Mouse (Mus musculus) lung, embryonic 16.5 days (tissue): ENCODE data around the gene Rbms3. TPM values are rescaled to one million over a fixed set of nuclear protein-coding genes. Genes with fewer than 3 reads are reported as not detected.

Source experiments
- ATAC-seq: fragments of 200-750 bp; cut with Nextera tagmentation; 2 replicates; pipeline ENCODE4 v1.8.0; 2017; ENCODE audit warnings: low read depth, mild to moderate bottlenecking, moderate library complexity
- H3K27ac ChIP-seq: fragments of 300-500 bp; sonication (generic); 2 replicates; pipeline ENCODE4 v1.5.1; 2014; ENCODE audit warnings: mild to moderate bottlenecking, control low read depth, low read length
- H3K27me3 ChIP-seq: fragments of 300-500 bp; sonication (generic); 2 replicates; pipeline ENCODE4 v1.6.1; 2014; ENCODE audit warnings: low read depth, low read length, mixed read lengths; ENCODE audit not compliant: control insufficient read depth, insufficient read depth
- H3K36me3 ChIP-seq: fragments of 300-500 bp; sonication (generic); 2 replicates; pipeline ENCODE4 v1.6.1; 2014; ENCODE audit warnings: low read length; ENCODE audit not compliant: control insufficient read depth, insufficient read depth
- H3K4me1 ChIP-seq: fragments of 300-500 bp; sonication (generic); replicated peaks from 2 replicates; pipeline ENCODE4 v1.6.1; 2014; ENCODE audit warnings: low read length, mixed read lengths; ENCODE audit not compliant: control insufficient read depth, insufficient read depth
- H3K4me2 ChIP-seq: fragments of 300-500 bp; sonication (generic); 2 replicates; pipeline ENCODE4 v1.6.1; 2014; ENCODE audit warnings: low read depth, low read length, control low read depth
- H3K4me3 ChIP-seq: fragments of 300-500 bp; sonication (generic); 2 replicates; pipeline ENCODE4 v1.5.1; 2014; ENCODE audit warnings: mild to moderate bottlenecking, low read length, control low read depth
- H3K9ac ChIP-seq: fragments of 300-500 bp; sonication (generic); 2 replicates; pipeline ENCODE4 v1.6.1; 2014; ENCODE audit warnings: low read length, control low read depth
- H3K9me3 ChIP-seq: fragments of 300-500 bp; sonication (generic); 2 replicates; pipeline ENCODE4 v1.6.1; 2016; ENCODE audit warnings: low read length; ENCODE audit not compliant: control insufficient read depth
- WGBS: fragments of 180-500 bp; shearing (Covaris S2); extraction: QIAGEN DNeasy Blood & Tissue Kit; methylation state at CpG from one replicate; pipeline ENCODE4 v1.1.7; 2014; 5-methylcytosine and 5-hydroxymethylcytosine counted together
- polyA plus RNA-seq: library from polyadenylated mRNA; unstranded; fragments of >200 nt; fragmentation: Nextera tagmentation; extraction: Ambion mirVana; gene quantifications from 2 replicates; pipeline ENCODE4 v1.2.1, GENCODE M21; 2015

The Rbms3 gene
- polyA plus RNA-seq, 1 experiment from 2014 or later = 104 TPM

DNA sequence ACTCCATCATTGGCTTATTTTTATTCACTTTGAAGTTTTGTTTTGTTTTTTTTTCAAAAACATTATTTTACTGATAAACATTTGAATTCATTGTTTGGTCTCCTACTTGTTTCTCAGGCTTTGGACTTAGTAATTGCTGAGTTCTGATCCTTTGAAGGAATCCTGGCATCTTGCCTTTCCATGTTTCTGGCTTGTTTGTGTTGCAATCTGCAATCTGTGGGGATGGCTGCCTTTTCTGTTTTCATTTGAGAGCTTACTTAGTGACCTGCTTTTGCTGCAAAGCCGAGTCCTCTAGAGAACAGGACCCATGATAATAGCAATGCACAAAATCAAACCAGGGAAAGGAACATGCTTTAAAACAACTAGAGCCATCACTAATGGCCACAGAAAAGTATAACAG lies 969.8 kb downstream of the Rbms3 start:
- Histone ChIP-seq H3K9me3 (no peaks in the 10 kb centered on the region), H3K4me3 (no peak overlapping the region), H3K27ac (peak overlapping the region; percentile 49; the same call in 1 of the 2 replicates), H3K36me3 (peaks cover 6% of the 10 kb centered on the region; the same call in 1 of the 2 replicates), H3K4me2 (no peak overlapping the region), H3K9ac (no peak overlapping the region), H3K27me3 (no peaks in the 10 kb centered on the region), H3K4me1 (no peaks in the 10 kb centered on the region)
- no peak for ATAC-seq
- 54% methylated on average over 1 of the region's 1 CpGs for WGBS

DNA sequence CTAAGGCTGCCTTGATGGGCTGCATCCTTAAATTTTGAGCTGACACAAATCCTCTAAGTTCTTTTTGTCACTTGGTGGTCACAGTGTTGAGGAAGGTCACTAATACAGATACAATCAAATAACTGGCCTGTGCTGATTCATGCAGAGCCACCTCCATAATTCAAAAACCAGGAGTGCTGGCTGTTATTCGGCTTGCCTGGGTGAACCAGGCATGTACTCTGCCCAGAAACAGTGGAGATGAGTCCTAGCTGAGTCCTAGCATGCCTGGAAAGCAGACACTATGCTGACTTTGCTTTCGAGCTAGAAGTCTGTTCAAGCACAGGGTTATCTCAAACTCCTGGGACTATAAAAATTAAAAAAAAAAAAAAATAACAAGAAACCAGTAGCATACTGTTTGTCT lies 972.6 kb downstream of the Rbms3 start:
- Histone ChIP-seq H3K36me3 (no peaks in the 10 kb centered on the region), H3K4me2 (no peak overlapping the region), H3K27me3 (no peaks in the 10 kb centered on the region), H3K4me3 (no peak overlapping the region), H3K9me3 (no peaks in the 10 kb centered on the region), H3K27ac (no peak overlapping the region), H3K9ac (no peak overlapping the region), H3K4me1 (no peaks in the 10 kb centered on the region)
- ATAC-seq = no peak
- WGBS = 92% methylated on average over 2 of the region's 2 CpGs

DNA sequence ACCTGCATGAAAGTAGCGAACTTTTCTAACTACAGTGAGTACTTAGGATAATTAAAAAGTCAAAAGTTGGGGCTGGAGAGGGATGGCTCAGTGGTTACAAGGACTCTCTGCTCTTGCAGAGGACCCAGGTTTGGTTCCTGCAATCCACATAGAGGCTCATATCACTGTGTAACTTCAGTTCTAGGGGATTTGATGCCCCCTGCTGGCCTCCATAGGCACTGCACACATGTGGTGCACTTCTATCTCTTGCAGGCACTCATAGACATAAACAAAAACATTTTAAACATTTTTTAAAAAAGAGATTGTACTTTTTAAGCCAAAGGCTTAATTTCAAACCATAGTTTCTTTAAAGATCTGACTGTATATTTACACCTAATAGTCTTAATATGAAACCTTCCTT lies 978.3 kb downstream of the Rbms3 start:
- 85% methylated on average over 1 of the region's 1 CpGs for WGBS
- no peak for ATAC-seq
- no peak overlapping the region for H3K4me2 ChIP-seq

DNA sequence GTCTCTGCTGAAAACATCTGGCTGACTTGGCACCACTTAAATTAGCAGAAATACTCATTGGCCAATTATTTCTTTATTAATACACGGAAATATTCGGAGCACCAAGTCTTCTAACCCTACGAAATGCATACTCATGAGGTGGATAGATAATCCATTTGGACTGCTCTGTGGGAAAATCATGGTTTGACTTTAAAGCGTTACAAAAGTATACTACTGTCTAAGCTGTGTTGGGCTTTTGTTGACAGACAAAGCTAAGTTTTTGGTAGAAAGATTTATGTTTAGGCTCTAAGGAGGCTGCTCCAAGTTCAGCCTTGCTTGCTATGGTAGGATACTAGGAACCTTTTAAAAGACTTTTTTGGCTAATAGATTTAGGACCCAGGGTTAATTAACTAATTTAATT lies 979.8 kb downstream of the Rbms3 start:
- H3K4me2 ChIP-seq = no peak overlapping the region
- H3K27ac ChIP-seq = peak overlapping the region; percentile 47
- no peaks in the 10 kb centered on the region for H3K36me3 ChIP-seq
- H3K4me3 ChIP-seq = no peak overlapping the region
- no peaks in the 10 kb centered on the region for H3K27me3 ChIP-seq
- 30% methylated on average over 4 of the region's 4 CpGs for WGBS
- H3K9me3 ChIP-seq = no peaks in the 10 kb centered on the region
- peak; percentile 23; the same call in 1 of the 2 replicates for ATAC-seq
- no peak overlapping the region for H3K9ac ChIP-seq
- H3K4me1 ChIP-seq = peaks cover 6% of the 10 kb centered on the region; the same call in 1 of the 2 replicates

More for the DNA sequence above, 978.3 kb downstream of the Rbms3 start:
- Histone ChIP-seq H3K4me1 (peaks cover 6% of the 10 kb centered on the region; the same call in 1 of the 2 replicates), H3K27me3 (no peaks in the 10 kb centered on the region), H3K4me3 (no peak overlapping the region), H3K9me3 (no peaks in the 10 kb centered on the region), H3K36me3 (no peaks in the 10 kb centered on the region), H3K9ac (no peak overlapping the region), H3K27ac (no peak overlapping the region)

DNA sequence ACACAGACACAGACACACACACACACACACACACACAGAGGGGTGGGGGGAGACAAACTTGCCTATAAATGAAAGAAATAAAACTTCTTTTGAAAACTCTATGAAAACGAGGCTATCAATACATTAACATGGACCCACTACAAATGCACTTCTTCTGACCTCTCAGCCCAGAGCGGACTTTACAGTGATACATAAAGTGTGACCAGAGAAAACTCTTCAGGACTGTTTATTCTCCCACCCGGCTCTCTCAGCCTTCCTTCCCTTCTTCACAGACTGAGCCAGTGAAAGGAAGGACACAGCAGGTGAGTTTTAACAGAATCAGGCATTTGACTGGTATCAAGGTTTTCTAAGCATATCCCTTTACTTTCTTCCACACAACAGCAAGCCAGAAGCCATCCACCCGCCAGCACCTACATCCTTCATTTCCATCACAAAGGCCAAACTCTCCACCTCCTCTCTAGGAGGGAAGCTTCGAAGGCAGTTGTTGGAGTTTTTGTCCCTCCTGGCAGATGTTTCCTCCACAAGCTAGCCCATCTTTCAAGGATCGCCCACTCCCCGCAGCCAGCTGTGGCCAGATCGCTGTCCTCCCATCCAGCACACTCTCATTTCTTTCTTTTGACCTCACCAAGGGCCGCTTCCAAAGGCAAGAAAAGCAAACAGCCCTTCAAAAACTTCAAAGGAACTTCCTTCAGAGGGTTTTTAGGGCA lies 980.5 kb downstream of the Rbms3 start:
- ATAC-seq = peak; percentile 73
- Histone ChIP-seq H3K27me3 (no peaks in the 10 kb centered on the region), H3K4me2 (no peak overlapping the region), H3K9me3 (no peaks in the 10 kb centered on the region), H3K9ac (no peak overlapping the region), H3K36me3 (no peaks in the 10 kb centered on the region), H3K27ac (peak overlapping the region; percentile 47), H3K4me3 (no peak overlapping the region), H3K4me1 (peaks cover 6% of the 10 kb centered on the region; the same call in 1 of the 2 replicates)
- WGBS = 9% methylated on average over 9 of the region's 9 CpGs

DNA sequence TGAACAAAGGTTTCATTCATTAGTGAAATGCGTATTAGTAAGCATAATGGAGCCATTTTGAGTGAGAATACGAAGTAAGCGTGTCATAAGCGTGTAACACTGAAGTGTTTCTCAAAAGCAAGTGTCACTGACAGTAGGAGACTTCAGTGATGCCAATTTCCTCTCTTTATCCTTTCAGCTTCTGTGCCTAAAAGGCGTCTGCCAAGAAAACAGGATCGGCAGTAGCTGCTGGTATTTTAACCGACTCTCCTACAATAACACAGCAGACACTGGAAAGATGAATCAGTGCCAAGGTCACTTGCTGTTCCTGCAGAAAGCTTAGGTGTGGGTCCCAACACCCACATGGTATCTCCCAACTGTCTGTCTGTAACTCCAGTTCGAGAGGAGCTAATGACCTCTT lies 985.1 kb downstream of the Rbms3 start:
- H3K27me3 ChIP-seq = no peaks in the 10 kb centered on the region
- H3K9me3 ChIP-seq = no peaks in the 10 kb centered on the region
- H3K9ac ChIP-seq = no peak overlapping the region
- peaks cover 12% of the 10 kb centered on the region for H3K4me1 ChIP-seq
- no peak for ATAC-seq
- WGBS = 67% methylated on average over 8 of the region's 8 CpGs
- no peak overlapping the region for H3K4me3 ChIP-seq
- H3K27ac ChIP-seq = no peak overlapping the region
- no peaks in the 10 kb centered on the region for H3K36me3 ChIP-seq
- H3K4me2 ChIP-seq = no peak overlapping the region

DNA sequence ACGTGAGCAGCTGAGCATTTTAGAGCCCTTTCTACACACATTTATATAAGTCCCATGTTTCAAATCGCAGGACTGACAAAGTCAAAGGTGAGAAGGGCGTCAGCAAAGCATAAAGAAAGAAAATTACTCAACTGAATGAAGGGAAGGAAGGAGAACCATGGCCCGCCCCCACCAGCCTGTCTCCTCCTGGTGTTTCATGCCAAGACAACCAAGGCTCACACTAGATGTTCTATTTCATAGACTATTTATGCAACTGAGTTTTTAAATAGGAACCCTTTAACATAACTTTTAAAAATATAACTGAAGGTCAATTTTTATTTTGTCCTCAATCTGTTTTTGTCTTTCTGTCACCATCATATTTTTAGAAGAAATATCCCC lies 989.4 kb downstream of the Rbms3 start:
- H3K27ac ChIP-seq = peak overlapping the region; percentile 57
- 38% methylated on average over 4 of the region's 4 CpGs for WGBS
- ATAC-seq = peak; percentile 49; the same call in 1 of the 2 replicates
- H3K4me3 ChIP-seq = no peak overlapping the region
- no peak overlapping the region for H3K9ac ChIP-seq
- no peaks in the 10 kb centered on the region for H3K9me3 ChIP-seq
- H3K36me3 ChIP-seq = peaks cover 2% of the 10 kb centered on the region; the same call in 1 of the 2 replicates
- H3K4me1 ChIP-seq = peaks cover 18% of the 10 kb centered on the region
- H3K27me3 ChIP-seq = no peaks in the 10 kb centered on the region
- H3K4me2 ChIP-seq = no peak overlapping the region

DNA sequence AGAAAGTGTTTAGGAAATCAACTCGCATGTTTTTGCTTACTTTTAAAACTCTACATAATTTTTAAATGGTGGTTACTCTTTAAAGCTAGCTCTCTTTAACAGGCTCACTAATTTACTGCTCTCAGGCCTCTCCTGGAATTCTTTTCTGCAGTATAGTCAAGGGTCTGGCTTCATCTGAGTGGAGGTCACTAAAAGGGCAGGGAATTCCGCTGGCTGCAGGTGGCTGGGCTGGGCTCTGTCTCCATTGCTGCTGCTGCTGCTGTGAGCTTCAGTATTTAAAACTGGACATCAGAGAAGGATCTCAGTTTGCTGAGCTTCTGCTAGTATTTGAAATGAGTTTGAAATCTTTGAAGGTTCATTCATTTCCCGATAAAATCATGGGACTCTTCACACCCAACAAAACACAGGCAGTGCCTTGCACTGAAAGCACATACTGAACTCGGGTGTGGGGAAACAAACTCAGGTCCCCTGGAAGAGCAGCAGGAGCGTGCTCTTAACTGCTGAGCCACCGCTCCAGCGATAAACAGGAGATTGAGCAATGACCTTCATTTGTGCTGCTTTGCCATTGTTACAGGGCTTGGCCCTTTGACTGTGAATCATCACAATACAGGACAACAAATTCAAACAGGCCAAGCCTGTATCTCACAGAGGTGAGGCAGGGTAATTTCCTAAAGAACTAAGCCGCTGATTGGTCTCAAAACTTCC lies 990.0 kb downstream of the Rbms3 start:
- peaks cover 18% of the 10 kb centered on the region for H3K4me1 ChIP-seq
- peaks cover 2% of the 10 kb centered on the region; the same call in 1 of the 2 replicates for H3K36me3 ChIP-seq
- 25% methylated on average over 8 of the region's 8 CpGs for WGBS
- peak; percentile 51 for ATAC-seq
- H3K27me3 ChIP-seq = no peaks in the 10 kb centered on the region
- H3K4me2 ChIP-seq = no peak overlapping the region
- no peak overlapping the region for H3K4me3 ChIP-seq
- H3K9ac ChIP-seq = no peak overlapping the region
- H3K27ac ChIP-seq = peak overlapping the region; percentile 67
- no peaks in the 10 kb centered on the region for H3K9me3 ChIP-seq

DNA sequence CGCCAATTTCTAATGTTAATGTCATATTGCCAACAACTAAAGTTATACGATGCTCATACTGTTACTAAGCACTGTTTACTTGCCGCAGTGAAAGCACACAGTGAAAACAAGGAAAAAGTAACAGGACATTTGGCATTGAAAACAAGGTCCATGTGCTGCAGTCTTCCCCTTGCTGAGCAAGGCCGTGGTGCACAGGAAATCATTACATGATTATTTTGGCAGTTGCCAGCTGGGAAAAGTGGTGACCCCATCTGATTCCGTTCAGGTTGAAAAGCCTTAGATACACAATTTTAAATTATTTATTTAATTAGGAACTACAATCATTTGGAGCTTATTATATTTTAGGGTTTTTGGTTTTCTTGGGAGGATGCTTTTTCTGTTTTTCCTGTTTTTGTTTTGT lies 995.9 kb downstream of the Rbms3 start:
- Histone ChIP-seq H3K4me1 (peaks cover under 1% of the 10 kb centered on the region; the same call in 1 of the 2 replicates), H3K27me3 (no peaks in the 10 kb centered on the region; the same call in 1 of the 2 replicates), H3K9me3 (peaks cover 4% of the 10 kb centered on the region; the same call in 1 of the 2 replicates), H3K4me2 (no peak overlapping the region), H3K9ac (no peak overlapping the region), H3K27ac (no peak overlapping the region), H3K36me3 (peaks cover 2% of the 10 kb centered on the region; the same call in 1 of the 2 replicates), H3K4me3 (no peak overlapping the region)
- no peak for ATAC-seq
- WGBS = 65% methylated on average over 5 of the region's 5 CpGs
